ENCODE assay signal across 15 mouse cellular contexts in the genomic region with DNA sequence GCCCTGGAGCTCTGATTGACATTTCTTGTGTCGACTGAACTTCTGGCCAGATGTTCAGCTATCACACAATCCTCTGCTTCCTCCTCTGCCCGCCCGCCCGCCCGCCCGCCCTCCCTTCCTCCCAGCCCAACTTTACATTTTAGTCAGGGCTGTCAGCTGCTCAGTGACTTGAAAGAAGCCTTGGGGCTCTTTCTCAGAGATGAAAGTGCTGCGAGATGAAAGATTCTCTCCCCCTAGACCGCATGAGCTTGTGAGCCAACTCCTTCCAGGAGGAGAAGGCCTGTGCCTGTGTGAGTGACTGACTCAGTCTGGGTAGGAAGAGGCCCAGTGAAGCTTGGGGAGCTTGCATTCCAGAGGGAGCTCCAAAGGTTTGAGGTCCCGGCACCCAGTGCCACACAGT. TPM values are rescaled to one million over a fixed set of nuclear protein-coding genes. Genes with fewer than 3 reads are reported as not detected.
DNase-seq lines count a peak whose midpoint lies in the region; ATAC-seq and TF ChIP-seq lines count a peak whose summit lies in the region.
"Had no signal": no experiment of that assay in that cellular context is flagged by ENCODE, and none has a peak within 500 bp of the region (broad histone marks: within the 10 kb centered on the region; RNA-seq: fewer than 3 reads in every experiment).

No protein-coding gene starts in this region.

- no peaks in the 10 kb centered on the region for H3K9me3 ChIP-seq in embryonic facial prominence, embryonic 12.5 days
- H3K9me3 ChIP-seq: liver, embryonic 13.5 days; neural tube, embryonic 12.5 days had no signal

- 40% methylated on average over 9 of the region's 9 CpGs for WGBS in embryonic facial prominence, embryonic 12.5 days

- 0 out of 2 replicates have a peak, but pooled peaks cover 4% of the 10 kb centered on the region for H3K36me3 ChIP-seq in embryonic facial prominence, embryonic 12.5 days
- H3K36me3 ChIP-seq: neural tube, embryonic 12.5 days had no signal

- no peak for TF ChIP-seq CTCF in left cerebral cortex, adult 2 months (IDR thresholded peaks at IDR 0.05)

- H3K4me1 ChIP-seq in embryonic facial prominence, embryonic 12.5 days, result peaks cover 3% of the 10 kb centered on the region

- intact Hi-C loops in left cerebral cortex, adult 2 months (cut with DNase I), result loop anchor here (5.0 kb wide), 1 partner anchor 131 kb away; no protein-coding TSS in a partner anchor

- H3K4me3 ChIP-seq in left cerebral cortex, adult 2 months, result no peak overlapping the region
- H3K4me3 ChIP-seq in embryonic facial prominence, embryonic 12.5 days, result no peak overlapping the region
- H3K4me3 ChIP-seq: liver, embryonic 13.5 days; neural tube, embryonic 12.5 days had no signal

- H3K9ac ChIP-seq in embryonic facial prominence, embryonic 12.5 days, result no peak overlapping the region
- H3K9ac ChIP-seq: forebrain, postnatal 0 days; liver, embryonic 13.5 days; neural tube, embryonic 12.5 days had no signal

- H3K27me3 ChIP-seq in embryonic facial prominence, embryonic 12.5 days, result no peaks in the 10 kb centered on the region
- H3K27me3 ChIP-seq: liver, embryonic 13.5 days; neural tube, embryonic 12.5 days had no signal

- no peak overlapping the region for H3K4me2 ChIP-seq in embryonic facial prominence, embryonic 12.5 days (replicated peaks)
- H3K4me2 ChIP-seq: liver, embryonic 13.5 days; neural tube, embryonic 12.5 days had no signal

- ATAC-seq in embryonic facial prominence, embryonic 12.5 days (ENCODE audit: insufficient number of reproducible peaks, insufficient read depth, low FRiP score, low TSS enrichment), result 0 out of 2 replicates have a peak, but pooled peaks have one; percentile 15
- ATAC-seq: forebrain, postnatal 0 days had no signal

- H3K27ac ChIP-seq in left cerebral cortex, adult 2 months, result peak overlapping the region; percentile 80
- H3K27ac ChIP-seq in embryonic facial prominence, embryonic 12.5 days, result 0 out of 2 replicates have a peak overlapping the region, but pooled peaks have one; percentile 24
- H3K27ac ChIP-seq: kidney, postnatal 0 days; liver, embryonic 13.5 days; macrophage; neural tube, embryonic 12.5 days; stomach, postnatal 0 days had no signal

- DNase-seq in left cerebral cortex, adult 2 months (ENCODE audit: extremely low spot score in 1 of 2, low spot score in 2 of 2), result no peak
- DNase-seq in left cerebral cortex, adult 11 months (ENCODE audit: low spot score), result no peak
- peak; percentile 80 for DNase-seq in T-cell, adult 2 months (ENCODE audit: low spot score)
- peak; percentile 63 to 71 for DNase-seq in thymus, postnatal 10 days (ENCODE audit: low spot score in 2 of 2)
- DNase-seq in yolk sac, embryonic 10.5 days (ENCODE audit: low spot score), result no peak
- no peak for DNase-seq in urinary bladder, postnatal 25 days (ENCODE audit: low spot score)
- DNase-seq: forebrain, postnatal 0 days; heart, postnatal 36 days; liver, embryonic 13.5 days; right cerebral cortex, postnatal 25 days had no signal

RNA-seq across cellular contexts. Expression of a gene that starts 9.4 kb away (rescaled TPM):
- total RNA-seq in left cerebral cortex, adult 2 months (2021), result 10 to 100 TPM; 30.1 TPM
- 74.0 and 78.0 TPM in 2 replicates for polyA plus RNA-seq in embryonic facial prominence, embryonic 12.5 days (2016; fragmentation: Nextera tagmentation; extraction: Ambion mirVana)

Comparison
In these comparisons a context has a peak if more than half of its experiments do, and no peak if none do; other contexts are left out.
1. DNase-seq: peak in T-cell, adult 2 months (single experiment) and thymus, postnatal 10 days (2 of 2); none in left cerebral cortex, adult 2 months (0 of 2), left cerebral cortex, adult 11 months (single experiment), yolk sac, embryonic 10.5 days (single experiment) and urinary bladder, postnatal 25 days (single experiment).